Mouse (Mus musculus): ENCODE measurements around the gene Ahsa1.
"Not testable (repeated sequence)": the region's sequence is repeated elsewhere in the genome, so short reads cannot be mapped to it uniquely, and the experiment has no call there.

Ahsa1 gene

DNA sequence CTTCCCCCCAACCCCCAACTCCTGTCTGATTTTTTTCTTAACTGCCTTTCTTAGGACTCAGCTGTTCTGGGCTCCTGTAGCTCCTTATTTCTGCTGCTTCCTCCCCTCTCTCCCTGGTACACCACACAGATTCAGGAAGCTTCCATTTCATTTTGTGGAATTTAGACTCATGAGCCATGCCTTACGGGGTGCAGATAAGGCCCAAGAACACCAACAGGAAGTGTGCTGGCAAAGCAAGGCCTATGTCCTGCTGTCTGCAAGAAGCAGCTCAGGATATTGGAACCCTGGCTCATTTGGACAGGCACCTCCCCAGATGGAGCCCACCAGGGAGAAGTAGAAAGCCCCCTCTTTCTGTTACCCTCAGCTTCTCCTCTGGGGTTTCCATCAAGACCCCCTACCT is 15.5 kb downstream of the Ahsa1 start:
- DNase-seq (ENCODE audit: low spot score in 2 of 2) = no peak

DNA sequence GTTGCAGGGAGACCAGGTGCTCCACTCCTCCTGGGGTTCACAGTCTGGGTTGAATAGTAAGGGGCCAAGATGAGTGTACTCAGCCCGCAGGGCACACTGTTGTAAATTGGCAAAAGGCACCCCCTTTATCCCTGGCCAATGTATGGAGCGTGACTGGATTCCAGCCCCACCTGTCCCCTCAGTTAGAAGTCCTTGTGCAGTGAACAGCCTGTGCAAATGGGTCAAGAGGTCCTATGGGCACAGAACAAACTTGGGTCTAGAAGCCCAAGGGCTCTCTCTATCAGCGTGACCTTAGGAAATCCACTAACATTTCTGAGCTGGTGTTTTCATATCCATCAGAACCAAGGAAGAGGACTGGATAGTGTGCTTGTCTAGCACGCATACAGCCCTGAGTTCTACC is 16.5 kb downstream of the Ahsa1 start:
- DNase-seq (ENCODE audit: low spot score in 2 of 2) = no peak

DNA sequence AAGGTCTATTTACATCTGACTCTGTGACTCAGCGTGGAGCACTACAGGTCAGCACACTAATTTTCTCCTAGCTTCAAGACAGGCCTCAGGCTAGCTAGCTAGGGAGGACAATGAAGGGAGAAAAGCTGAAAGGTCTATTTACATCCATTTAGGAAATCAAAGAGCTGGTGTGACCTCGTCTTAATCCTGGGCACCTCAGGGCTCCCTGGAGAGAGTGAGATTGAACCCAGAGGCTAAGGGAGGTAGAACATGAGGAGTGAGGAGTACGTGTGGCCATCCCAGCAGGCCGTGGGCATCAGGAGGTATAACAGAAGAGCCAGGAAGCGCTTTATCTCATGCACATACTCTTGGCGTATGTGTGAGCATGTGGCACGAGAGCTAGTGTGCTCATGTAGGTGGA is 17.4 kb downstream of the Ahsa1 start:
- DNase-seq (ENCODE audit: low spot score in 2 of 2) = no peak

DNA sequence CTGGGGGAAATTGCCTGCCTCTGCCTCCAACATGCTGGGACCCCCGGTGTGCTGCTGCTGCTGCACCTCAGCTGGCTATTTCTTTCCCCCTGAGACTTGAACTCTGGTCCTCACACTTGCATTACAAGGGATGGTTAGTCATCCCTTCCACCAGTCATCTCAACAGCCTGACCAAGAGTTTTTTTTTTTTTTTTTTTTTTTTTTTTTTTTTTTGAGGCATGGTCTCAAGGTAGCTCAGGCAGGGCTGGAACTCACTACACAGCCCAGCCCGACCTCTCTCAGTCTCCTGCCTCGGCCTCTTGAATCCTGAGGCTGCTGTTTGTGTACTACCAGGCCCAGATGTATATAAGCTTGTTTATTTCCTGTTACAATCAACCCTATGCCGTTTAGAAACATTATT is 18.0 kb downstream of the Ahsa1 start:
- no peak for DNase-seq (ENCODE audit: low spot score in 2 of 2)

DNA sequence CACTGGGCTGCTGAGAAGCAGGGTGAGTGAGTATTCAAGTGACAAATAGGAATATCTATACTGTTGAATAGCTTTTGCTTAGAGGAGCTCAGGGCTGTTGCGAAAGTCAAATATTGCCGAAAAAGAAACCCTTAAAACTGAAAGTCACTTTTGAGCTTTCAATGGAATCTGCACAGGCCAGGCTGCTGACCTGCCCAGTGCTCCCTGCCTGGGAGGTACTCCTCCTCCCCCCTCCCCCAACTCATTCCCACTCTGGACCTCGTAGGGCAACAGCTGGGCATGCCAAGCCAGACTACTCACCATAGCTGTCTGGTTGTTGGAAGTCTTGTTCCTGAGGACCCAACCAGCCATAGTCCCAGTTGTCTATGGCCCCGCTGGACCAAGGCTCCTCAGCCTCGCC is 18.4 kb downstream of the Ahsa1 start:
- DNase-seq (ENCODE audit: low spot score in 2 of 2) = no peak

DNA sequence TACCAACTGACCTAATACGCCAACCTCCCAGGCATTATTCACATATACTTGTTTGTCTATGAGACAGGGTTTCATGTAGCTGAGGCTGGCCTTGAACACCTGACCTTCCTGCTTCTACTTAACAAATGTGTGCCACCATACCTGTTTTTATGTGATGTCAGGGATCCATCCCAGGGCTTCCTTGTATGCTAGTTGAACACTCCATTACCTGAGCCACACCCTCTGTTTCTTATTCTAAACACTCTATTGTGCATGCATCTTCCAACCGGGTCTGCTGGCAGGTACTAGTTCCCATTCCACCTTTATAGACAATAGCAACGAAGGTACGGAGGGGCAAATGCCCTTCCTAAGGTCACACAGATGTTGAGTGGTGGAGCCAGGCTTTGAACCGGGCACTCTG is 22.8 kb downstream of the Ahsa1 start:
- DNase-seq (ENCODE audit: low spot score in 2 of 2) = no peak

DNA sequence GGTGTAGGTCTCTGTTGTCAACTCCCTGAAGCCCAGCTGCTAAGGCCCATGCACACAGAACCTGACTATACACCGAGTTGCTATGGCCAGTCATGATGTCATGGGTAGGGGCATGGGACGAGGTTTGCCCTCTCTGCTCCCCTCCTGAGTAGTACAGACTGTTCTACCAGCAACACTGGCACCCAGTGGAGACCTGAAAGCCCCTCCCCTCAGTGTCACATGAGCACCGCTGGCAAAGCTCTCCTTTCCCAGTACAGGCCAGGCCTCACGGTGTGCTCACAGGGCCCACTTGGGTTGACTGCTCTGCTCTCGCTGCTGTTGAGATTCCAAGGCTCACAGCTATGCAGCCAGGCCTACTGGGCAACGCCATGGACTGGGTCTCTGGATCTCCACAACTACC is 27.7 kb downstream of the Ahsa1 start:
- no peak for DNase-seq (ENCODE audit: low spot score in 2 of 2)

DNA sequence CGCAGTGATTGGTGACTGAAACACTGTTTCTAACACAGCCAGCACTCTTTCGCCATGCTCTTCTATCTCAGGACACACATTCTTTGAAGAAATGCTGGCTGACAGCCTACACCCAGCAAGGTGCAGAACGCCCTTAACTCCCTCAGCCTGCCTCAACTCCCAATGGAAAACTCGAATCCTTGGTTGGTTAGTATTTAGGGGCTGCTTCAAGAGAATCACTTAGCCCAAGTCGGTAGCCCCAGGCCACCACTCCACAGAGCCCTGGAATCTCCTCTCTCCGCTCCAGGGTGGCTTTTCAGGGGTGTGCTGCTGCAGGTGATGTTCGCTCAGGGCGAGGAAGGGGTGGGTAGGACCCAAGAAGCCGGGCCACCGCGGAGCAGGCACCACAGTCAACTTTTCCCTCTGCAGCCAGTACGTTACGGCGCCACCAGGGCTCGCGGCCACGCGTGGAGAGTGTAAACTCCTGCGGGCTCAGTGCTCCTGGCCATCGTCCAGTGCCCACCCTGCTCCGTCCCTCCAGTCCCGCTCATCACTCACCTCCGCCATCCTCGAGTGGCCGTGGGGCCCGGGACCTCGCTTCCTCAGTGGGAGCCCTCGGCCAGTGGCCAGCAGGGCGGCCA is 32.9 kb downstream of the Ahsa1 start:
- DNase-seq (ENCODE audit: low spot score in 2 of 2) = peak; percentile 34 to 38

DNA sequence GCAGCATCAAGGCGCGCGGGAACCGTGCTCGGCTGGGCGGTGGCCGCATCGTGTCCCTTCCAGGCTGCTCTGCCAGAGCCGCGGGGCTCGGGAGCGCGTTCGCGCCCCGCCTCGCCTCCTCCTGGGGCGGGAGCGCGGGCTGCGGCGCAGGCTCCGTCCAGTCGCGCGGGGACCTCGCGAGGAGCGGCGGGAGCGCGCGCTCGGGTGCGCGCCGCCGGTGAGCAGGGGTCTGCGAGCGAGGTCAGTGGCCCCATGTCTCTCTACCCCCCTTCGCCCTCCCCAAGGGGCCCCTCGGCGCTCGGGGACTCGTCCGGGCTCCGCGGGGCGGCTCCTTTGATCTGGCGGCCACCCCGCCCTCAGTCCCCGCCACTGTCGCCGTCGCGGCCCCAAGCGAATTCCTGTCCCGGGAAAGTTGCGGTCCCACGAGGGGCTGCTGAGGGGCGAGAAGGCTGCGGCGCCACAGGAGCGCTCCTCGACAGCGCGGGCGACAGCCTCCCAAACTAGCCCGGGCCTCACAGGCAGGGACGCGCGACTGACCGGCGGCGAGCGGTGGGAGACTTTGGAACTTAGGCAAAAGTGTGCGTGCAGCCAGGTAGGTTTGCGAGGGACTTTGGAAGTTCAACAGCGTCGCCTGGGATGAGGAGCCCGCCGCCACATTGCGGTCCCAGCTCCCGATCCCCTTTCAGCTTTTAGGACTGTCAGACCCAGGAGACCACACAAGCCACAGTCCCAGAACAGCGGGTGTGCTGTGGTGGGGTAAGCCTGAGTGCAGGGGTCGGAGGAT is 33.6 kb downstream of the Ahsa1 start, which contains the start of gene Ism2:
Ism2 (minus strand) TSS at position 49 of the 784 bp plus-strand sequence.
- DNase-seq (ENCODE audit: low spot score in 2 of 2) = peak in 1 of 2 experiments; percentile 29

DNA sequence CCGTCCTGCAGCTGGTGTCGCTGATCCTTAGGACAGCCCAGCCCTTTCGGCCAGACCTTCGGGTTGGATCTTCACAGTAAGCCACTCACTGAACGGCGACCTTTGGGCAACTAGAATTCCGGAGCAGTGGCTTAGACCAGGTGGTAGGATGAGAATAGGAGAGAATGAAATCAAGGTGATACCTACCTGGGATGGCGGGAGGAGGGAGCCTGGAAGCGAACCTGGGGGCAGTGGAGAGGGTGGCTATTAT is 34.1 kb downstream of the Ahsa1 start:
- DNase-seq (ENCODE audit: low spot score in 2 of 2) = no peak

DNA sequence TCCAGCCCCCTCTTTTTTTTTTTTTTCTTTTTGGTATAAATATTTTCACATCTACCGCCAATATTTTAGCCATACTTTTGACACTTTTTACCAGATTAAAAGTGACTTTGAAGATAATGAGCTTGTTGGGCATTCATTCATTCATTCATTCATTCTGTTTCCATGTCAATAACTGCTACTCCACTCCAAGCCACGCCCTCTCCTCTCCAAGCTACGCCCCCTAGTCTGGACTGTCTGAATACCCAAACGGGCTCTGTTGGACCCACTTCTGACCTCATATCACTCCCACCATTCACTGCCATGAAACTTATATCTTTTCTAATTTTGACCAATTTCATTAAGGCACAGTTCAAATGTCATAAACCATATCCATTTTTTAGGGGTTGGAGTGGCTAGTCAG is 34.9 kb downstream of the Ahsa1 start:
- DNase-seq (ENCODE audit: low spot score in 2 of 2) = no peak

DNA sequence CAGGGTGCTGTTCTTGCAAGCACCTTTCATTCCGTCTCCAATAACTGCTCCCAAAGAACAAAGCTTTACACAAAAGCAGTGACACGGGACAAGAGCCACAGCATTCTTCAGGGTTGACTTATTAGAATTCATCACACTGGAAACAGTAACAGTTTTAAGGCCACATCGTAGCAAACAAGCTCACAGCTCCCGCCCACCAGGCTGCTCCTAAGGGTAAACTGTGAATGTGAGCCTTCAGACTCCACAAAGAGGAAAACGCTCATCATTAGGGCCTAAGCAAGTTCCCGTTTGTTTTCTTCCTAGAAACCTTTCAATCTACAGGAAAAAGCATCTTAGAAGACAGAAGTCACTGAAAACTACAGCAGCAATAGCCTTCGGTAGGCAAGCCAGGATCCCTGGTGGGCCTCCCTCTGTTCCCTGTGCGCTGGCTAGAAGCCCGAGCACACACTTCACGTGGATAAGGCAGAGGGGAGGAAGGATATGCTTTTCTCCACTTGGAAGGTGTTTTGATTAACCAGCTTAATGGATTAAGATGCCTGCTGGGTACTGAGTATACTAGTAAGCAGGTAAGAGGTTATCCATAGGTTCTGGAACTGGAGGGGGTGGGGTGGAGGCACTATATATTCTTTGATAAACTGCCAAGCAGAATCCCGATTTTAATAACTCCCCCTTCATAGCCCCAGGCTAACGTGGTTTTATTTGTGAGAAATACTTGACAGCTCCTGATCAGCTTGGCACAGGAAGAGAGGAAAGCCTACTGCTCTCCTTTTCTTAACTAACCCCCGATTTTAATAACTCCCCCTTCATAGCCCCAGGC is 39.7 kb downstream of the Ahsa1 start:
- no peak for DNase-seq (ENCODE audit: low spot score in 2 of 2)

DNA sequence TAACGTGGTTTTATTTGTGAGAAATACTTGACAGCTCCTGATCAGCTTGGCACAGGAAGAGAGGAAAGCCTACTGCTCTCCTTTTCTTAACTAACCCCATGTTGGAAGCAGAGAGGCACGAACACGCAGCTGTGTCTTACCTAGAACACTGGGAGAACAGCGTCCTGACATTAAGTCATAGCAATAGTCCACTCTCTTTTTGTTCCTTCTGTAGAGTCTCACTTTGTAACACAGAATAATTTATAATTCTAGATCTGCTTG is 40.2 kb downstream of the Ahsa1 start:
- DNase-seq (ENCODE audit: low spot score in 2 of 2) = not testable (repeated sequence)

DNA sequence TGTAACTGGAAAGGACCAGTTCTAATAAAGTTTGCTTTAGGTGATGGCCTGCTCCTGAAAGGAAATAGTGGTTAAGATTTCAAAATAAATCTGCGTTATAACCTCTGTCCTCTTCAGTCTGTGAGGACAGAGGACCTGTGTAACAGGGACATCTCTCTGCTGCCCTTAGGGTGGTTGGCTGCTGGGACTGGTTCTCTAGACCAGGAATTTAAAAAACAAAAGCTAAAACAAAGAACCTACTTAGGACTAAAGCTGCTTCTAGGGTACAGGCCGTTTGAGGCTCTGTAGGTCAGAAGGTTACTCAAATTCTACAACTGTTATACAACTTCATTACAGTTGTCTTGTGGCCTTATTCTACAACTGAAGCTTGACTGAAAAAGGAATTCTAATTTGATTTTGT is 46.8 kb downstream of the Ahsa1 start:
- no peak for DNase-seq (ENCODE audit: low spot score in 2 of 2)

DNA sequence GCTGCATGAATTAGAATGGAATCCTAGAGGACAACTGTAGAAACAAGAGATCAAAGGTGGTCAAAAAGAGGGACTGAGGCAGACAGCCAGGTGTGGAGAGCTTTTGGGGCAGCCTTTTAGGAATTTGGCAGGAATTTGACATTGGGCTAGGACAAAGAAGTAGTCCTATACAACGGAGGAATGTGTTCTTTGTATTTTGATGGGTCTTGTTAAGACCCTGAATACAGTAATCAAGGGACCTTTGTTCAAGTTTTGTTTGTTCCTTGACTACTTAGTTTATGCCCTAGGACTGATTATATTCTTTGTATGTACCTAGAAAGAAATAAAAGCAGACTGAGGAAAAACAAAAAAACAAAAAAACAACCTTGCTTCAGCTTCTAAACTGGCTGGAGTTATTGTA is 51.7 kb downstream of the Ahsa1 start:
- DNase-seq (ENCODE audit: low spot score in 2 of 2) = no peak

DNA sequence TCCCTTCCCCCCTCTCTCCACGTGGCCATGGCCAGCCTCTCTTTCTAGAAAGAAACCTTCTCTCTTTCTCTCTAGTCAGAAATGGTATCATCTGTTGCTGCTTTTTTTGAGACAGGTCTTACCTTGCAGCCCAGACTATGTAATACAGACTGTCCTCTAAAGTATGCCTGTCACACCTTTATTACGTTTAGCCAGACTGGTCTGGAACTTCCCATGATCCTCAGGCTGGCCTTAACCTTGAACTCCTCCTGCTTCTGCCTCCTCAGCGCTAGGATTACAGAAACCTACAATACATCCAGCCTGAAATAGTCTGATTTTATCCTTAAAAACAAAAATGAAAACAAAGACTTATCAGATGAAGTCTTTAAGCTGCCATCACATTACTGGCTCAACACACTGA is 53.0 kb downstream of the Ahsa1 start:
- no peak for DNase-seq (ENCODE audit: low spot score in 2 of 2)
